Mouse (Mus musculus): ENCODE data around the gene Dennd2c.

GRCm38 (mm10) chr3:103146330-103147166 lies 44.1 kb downstream of the Dennd2c start:
- TF ChIP-seq POLR2A (IDR thresholded peaks at IDR 0.05; ENCODE audit: extremely low read depth, insufficient read depth, low read length) (no peak), CTCF (IDR thresholded peaks at IDR 0.05; ENCODE audit: low read depth, low read length) (no peak)

Measured in liver, adult 2 months (tissue).